Mouse (Mus musculus) ES-E14 (cell line): Measurements from ENCODE around the gene Zc3h10. TPM values are rescaled to one million over a fixed set of nuclear protein-coding genes. Genes with fewer than 3 reads are reported as not detected.

Source experiments
- DNase-seq: peaks from one replicate; pipeline ENCODE4 v3.0.0-alpha.2; 2013; ENCODE audit warnings: low read depth, low spot score
- H3K27ac ChIP-seq: 2 replicates; pipeline ENCODE4 v1.5.1; 2012; ENCODE audit warnings: low read depth, mild to moderate bottlenecking, low read length, moderate library complexity, mixed read lengths; ENCODE audit not compliant: poor library complexity, insufficient read depth, severe bottlenecking
- H3K36me3 ChIP-seq: 2 replicates; pipeline ENCODE4 v1.6.1; 2012; ENCODE audit warnings: mild to moderate bottlenecking, low read length, moderate library complexity, mixed read lengths; ENCODE audit not compliant: control insufficient read depth, poor library complexity, insufficient read depth, severe bottlenecking
- H3K4me1 ChIP-seq, 2 experiments: fragments of 150-350 bp in 1 of 2; sonication (generic) in 1 of 2; 2 replicates each; pipeline ENCODE4 v1.6.1; 2012; ENCODE audit warnings: low read length in 2 of 2, mild to moderate bottlenecking in 1 of 2, mixed read lengths in 1 of 2; ENCODE audit not compliant: control insufficient read depth in 2 of 2, insufficient read depth in 2 of 2, poor library complexity in 1 of 2
- H3K4me3 ChIP-seq, 2 experiments: fragments of 150-350 bp in 1 of 2; sonication (generic) in 1 of 2; 2 replicates each; pipeline ENCODE4 v1.5.1; 2012; ENCODE audit warnings: low read length in 2 of 2, low read depth in 1 of 2, mild to moderate bottlenecking in 1 of 2, mixed read lengths in 1 of 2; ENCODE audit not compliant: insufficient read depth in 1 of 2, poor library complexity in 1 of 2, severe bottlenecking in 1 of 2
- H3K9ac ChIP-seq: 2 replicates; pipeline ENCODE4 v1.6.1; 2012; ENCODE audit warnings: low read depth, mild to moderate bottlenecking, low read length, mixed read lengths; ENCODE audit not compliant: poor library complexity, insufficient read depth, severe bottlenecking
- H3K9me3 ChIP-seq: fragments of 150-350 bp; sonication (generic); 2 replicates; pipeline ENCODE4 v1.6.1; 2012; ENCODE audit warnings: low read depth, mild to moderate bottlenecking, low read length; ENCODE audit not compliant: control insufficient read depth, insufficient read depth
- CHD2 ChIP-seq: IDR thresholded peaks from 2 replicates; pipeline ENCODE4 v1.6.1; 2014; ENCODE audit warnings: mild to moderate bottlenecking, low read depth, low read length, inconsistent platforms
- HCFC1 ChIP-seq: IDR thresholded peaks from 2 replicates; pipeline ENCODE4 v1.6.1; 2012; ENCODE audit warnings: low read length, inconsistent platforms, borderline replicate concordance; ENCODE audit not compliant: insufficient read depth
- MAFK ChIP-seq: IDR thresholded peaks from 2 replicates; pipeline ENCODE4 v1.6.1; 2014; ENCODE audit warnings: mild to moderate bottlenecking, low read depth, low read length, inconsistent platforms; ENCODE audit not compliant: insufficient read depth
- ZC3H11A ChIP-seq: IDR thresholded peaks from 2 replicates; pipeline ENCODE4 v1.6.1; 2012; ENCODE audit warnings: low read depth, mild to moderate bottlenecking, inconsistent platforms, low read length, borderline replicate concordance
- ZNF384 ChIP-seq: IDR thresholded peaks from 2 replicates; pipeline ENCODE4 v1.6.1; 2012; ENCODE audit warnings: low read depth, low read length, inconsistent platforms
- in situ Hi-C, 2 experiments: fragments of 600-800 bp; cut with MboI; formaldehyde crosslinking; loops; one replicate each; pipeline ENCODE4 v1.15.1; 2025; ENCODE audit warnings: low sequenced_read_pairs in 2 of 2, inconsistent platforms in 1 of 2; ENCODE audit not compliant: unreplicated experiment in 2 of 2
- total RNA-seq: library from RNA; depleted of rRNA; stranded (reverse); fragments of 300-350 nt; gene quantifications from 2 replicates; pipeline ENCODE4 v1.2.3, GENCODE M21; 2012

Zc3h10 gene
- total RNA-seq, 1 experiment: 18.8 TPM

DNA sequence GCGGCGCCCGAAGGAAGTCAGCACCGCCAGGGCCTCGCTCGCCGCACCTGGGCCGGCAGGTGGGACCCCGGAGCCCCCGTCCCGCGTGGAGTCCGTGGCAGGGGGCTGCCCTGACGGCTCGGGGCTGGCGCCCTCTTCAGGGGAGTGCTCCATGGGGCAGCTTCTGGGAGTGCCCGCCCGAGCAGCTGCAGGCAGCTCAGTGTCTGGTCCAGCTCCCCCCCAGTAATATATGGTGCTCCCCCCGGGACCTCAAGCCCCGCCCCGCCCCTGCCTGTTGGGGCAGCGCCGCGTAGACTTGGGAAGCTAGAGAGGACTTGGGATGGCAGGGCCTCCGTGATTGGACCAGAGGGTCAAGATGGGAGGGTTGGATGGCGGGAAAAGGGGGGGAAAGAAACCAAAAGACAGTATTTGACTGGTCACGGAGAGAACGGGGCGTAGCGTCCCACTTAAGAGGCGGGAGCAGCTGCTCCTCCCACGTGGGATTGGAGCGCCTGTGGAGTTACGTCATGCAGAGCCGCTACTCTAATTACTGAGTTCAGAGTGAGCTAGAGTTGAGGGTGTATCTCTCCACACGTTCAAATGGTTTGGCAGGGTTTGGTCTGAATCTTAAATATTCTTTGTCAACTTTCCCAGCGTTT lies 21.8 kb downstream of the Zc3h10 start, which contains the start of gene Esyt1:
Gene Esyt1, minus strand, starts transcription at position 201 of the 638 bp plus-strand sequence.
- no peak within 1 kb of the TSS; the same call in 1 of the 2 replicates for H3K27ac ChIP-seq
- no peaks in the 10 kb centered on the region for H3K9me3 ChIP-seq
- peak within 1 kb of the TSS; percentile 87 to 89 for H3K4me3 ChIP-seq
- no peak for TF ChIP-seq ZNF384
- TF ChIP-seq HCFC1: no peak
- TF ChIP-seq CHD2: no peak
- TF ChIP-seq MAFK: no peak
- no peak for TF ChIP-seq ZC3H11A
- H3K36me3 ChIP-seq: peaks cover 7% of the 10 kb centered on the region; the same call in 1 of the 2 replicates
- in situ Hi-C loops: no loop called here
- H3K4me1 ChIP-seq: peaks cover 0 to 3% of the 10 kb centered on the region in 2 experiments; a peak in 1 of 4 replicates
- H3K9ac ChIP-seq: peak within 1 kb of the TSS; percentile 77
- peak; percentile 98 for DNase-seq

DNA sequence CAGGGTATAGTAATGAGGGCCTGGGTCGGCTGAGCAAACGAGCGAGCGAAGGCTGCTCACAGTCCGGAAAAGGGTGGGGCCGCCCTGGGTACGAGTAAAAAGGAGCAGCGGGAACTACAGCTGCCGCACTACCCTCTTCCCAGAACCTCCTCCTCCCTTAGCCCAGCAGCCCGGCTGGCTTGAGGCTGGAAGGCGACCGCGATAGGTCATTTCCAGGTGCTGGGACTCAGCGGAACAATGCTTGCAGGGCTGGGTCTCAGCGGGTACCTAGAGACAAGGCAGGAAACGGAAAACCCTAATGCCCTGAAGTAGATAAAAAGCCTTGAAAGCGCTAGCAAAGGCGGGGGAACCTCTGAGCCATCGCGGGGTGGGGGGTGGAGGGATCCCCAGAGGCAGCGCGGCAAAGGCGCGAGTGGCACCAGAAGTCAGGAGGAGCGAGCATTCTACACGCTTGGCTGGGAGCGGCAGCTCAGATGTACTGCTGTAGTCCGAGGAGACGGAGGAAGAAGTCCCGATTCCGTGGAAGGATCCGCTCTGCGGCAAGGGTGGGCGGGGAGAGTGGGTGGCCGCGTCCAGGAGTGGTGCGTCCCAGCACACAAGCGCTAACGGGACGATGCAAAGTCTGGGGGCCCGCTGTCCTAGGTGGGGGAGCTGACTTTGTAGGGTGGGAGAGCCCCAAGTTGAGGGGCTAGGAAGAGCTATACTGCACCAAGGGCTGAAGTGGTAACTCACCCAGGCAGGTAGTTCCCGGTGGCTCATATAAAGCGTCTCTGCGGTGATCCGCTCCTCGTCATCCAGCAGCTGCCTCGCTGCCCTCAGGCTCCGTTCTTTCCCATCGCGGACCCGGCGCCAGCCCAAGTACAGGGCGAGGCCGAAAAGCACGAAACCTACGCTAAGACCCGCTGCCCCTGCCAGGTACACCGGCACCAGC lies 22.6 kb downstream of the Zc3h10 start:
- H3K36me3 ChIP-seq: peaks cover 13% of the 10 kb centered on the region; the same call in 1 of the 2 replicates
- peak overlapping the region; percentile 87 to 89 for H3K4me3 ChIP-seq
- in situ Hi-C loops: no loop called here
- no peak for TF ChIP-seq ZC3H11A
- no peak for TF ChIP-seq HCFC1
- no peak for TF ChIP-seq CHD2
- no peak for TF ChIP-seq MAFK
- TF ChIP-seq ZNF384: no peak
- H3K9me3 ChIP-seq: no peaks in the 10 kb centered on the region
- DNase-seq: no peak
- H3K4me1 ChIP-seq: peaks cover 0 to 3% of the 10 kb centered on the region in 2 experiments; a peak in 1 of 4 replicates
- no peak overlapping the region; the same call in 1 of the 2 replicates for H3K27ac ChIP-seq
- peak overlapping the region; percentile 77 for H3K9ac ChIP-seq

DNA sequence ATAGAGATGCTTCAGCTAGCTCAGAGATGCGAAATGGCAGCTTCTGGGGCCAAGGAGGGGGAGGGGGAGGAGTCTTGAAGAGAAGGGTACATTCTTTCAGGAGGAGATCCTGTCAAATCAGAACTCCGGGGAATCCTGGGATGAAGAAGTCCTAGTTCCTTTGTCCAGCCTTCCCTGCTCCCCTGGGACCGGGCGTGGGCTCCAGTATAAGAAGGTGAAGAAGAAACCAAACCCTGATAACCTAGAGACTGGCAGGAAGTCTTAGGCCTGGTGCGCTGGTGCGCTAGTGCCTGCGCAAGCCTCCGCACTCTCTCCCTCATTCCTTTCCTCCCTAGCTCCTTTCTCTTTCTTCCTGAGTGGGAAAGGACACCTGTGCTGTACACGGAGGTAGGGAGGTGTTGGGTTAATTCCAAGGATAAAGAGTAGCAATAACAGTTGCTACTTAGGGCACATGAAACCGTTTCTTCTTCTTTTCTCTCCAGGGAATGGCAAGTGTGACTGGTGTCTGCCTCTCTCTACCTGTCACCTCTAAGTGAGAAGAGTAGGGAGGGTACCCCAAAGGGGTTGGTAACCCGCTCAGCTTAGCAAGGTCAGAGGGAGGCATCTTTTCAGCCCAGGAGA lies 23.4 kb downstream of the Zc3h10 start:
- Histone ChIP-seq H3K4me3 (peak overlapping the region; percentile 87 to 89), H3K36me3 (peaks cover 18% of the 10 kb centered on the region; the same call in 1 of the 2 replicates), H3K27ac (no peak overlapping the region), H3K9ac (peak overlapping the region; percentile 77; the same call in 1 of the 2 replicates), H3K9me3 (no peaks in the 10 kb centered on the region), H3K4me1 (peaks cover 0 to 3% of the 10 kb centered on the region in 2 experiments; a peak in 1 of 4 replicates)
- DNase-seq: no peak
- TF ChIP-seq CHD2 (no peak), MAFK (no peak), ZC3H11A (no peak), ZNF384 (no peak), HCFC1 (no peak)
- in situ Hi-C loops: no loop called here

DNA sequence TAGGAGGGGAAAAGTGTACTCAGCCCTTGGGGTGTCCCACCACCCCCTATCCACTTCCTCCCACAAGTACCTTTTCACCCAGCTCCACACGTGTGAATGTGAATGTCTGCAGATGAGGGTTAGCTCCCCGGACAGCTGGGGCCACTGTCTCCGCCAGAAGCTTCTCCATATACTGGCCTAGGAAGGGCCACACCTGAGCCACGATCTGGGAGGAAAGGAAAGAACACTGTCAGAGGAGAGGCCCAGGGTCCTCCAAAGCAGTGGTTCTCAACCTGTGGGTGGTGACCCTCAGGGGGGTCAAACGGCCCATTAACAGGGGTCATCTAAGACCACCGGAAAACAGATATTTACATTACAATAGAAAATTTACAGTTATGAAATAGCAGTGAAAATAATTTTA lies 25.2 kb downstream of the Zc3h10 start:
- Histone ChIP-seq H3K36me3 (peaks cover 21% of the 10 kb centered on the region), H3K9me3 (no peaks in the 10 kb centered on the region), H3K4me3 (no peak overlapping the region), H3K9ac (no peak overlapping the region), H3K4me1 (peaks cover 3% of the 10 kb centered on the region in 2 experiments; a peak in 2 of 4 replicates), H3K27ac (no peak overlapping the region)
- in situ Hi-C loops: no loop called here
- TF ChIP-seq MAFK (no peak), ZNF384 (no peak), HCFC1 (no peak), ZC3H11A (no peak), CHD2 (no peak)
- DNase-seq: no peak
